In genomic region chr16:22372701-22373124, GRCm38 (mm10) we compare ENCODE assay signal across 11 mouse cellular contexts.
DNase-seq lines count a peak whose midpoint lies in the region; ATAC-seq lines count a peak whose summit lies in the region.
"Had no signal": no experiment of that assay in that cellular context is flagged by ENCODE, and none has a peak within 500 bp of the region (broad histone marks: within the 10 kb centered on the region; RNA-seq: fewer than 3 reads in every experiment).

No protein-coding gene starts in this region.

- H3K9me3 ChIP-seq in heart, embryonic 14.5 days (ENCODE audit: control insufficient read depth, low read length), result no peaks in the 10 kb centered on the region
- no peaks in the 10 kb centered on the region for H3K9me3 ChIP-seq in midbrain, embryonic 11.5 days (ENCODE audit: control insufficient read depth, low read length)
- no peaks in the 10 kb centered on the region for H3K9me3 ChIP-seq in midbrain, embryonic 15.5 days
- H3K9me3 ChIP-seq: embryonic facial prominence, embryonic 15.5 days had no signal

- no peaks in the 10 kb centered on the region for H3K27me3 ChIP-seq in heart, embryonic 14.5 days (ENCODE audit: control insufficient read depth, insufficient read depth, low read length)
- no peaks in the 10 kb centered on the region for H3K27me3 ChIP-seq in midbrain, embryonic 11.5 days (ENCODE audit: control insufficient read depth, insufficient read depth, low read length)
- no peaks in the 10 kb centered on the region for H3K27me3 ChIP-seq in midbrain, embryonic 15.5 days (replicated peaks)
- H3K27me3 ChIP-seq: embryonic facial prominence, embryonic 15.5 days had no signal

- H3K36me3 ChIP-seq in heart, embryonic 14.5 days (ENCODE audit: control insufficient read depth, insufficient read depth, low read length), result no peaks in the 10 kb centered on the region
- H3K36me3 ChIP-seq in midbrain, embryonic 11.5 days (ENCODE audit: control insufficient read depth, insufficient read depth, low read length), result no peaks in the 10 kb centered on the region
- no peaks in the 10 kb centered on the region for H3K36me3 ChIP-seq in midbrain, embryonic 15.5 days (replicated peaks)
- H3K36me3 ChIP-seq: embryonic facial prominence, embryonic 15.5 days had no signal

- no peak for DNase-seq in heart, adult 8-10 months (ENCODE audit: low spot score)
- peak; percentile 82 for DNase-seq in midbrain, embryonic 11.5 days (ENCODE audit: low spot score, missing footprints)
- DNase-seq in kidney, adult 9 months, result peak; percentile 80
- no peak for DNase-seq in right cerebral cortex, postnatal 10 days (ENCODE audit: low spot score in 2 of 2)
- no peak for DNase-seq in layer of hippocampus, adult 18-20 months (ENCODE audit: low spot score in 2 of 2)
- DNase-seq: adrenal gland, adult 2 months; cerebellum, adult 11 months; lung, adult 18-20 months had no signal

- no peak overlapping the region for H3K27ac ChIP-seq in heart, embryonic 14.5 days (replicated peaks in 1 of 2; ENCODE audit: control insufficient read depth in 1 of 2, insufficient read depth in 1 of 2, low read depth in 2 of 2, low read length in 2 of 2)
- no peak overlapping the region for H3K27ac ChIP-seq in midbrain, embryonic 11.5 days (ENCODE audit: low read depth, low read length)
- no peak overlapping the region for H3K27ac ChIP-seq in midbrain, embryonic 15.5 days
- H3K27ac ChIP-seq: embryonic facial prominence, embryonic 15.5 days had no signal

- H3K4me3 ChIP-seq in heart, embryonic 14.5 days (ENCODE audit: control insufficient read depth in 1 of 2, insufficient read depth in 1 of 2, low read depth in 1 of 2, low read length in 2 of 2), result no peak overlapping the region
- H3K4me3 ChIP-seq in midbrain, embryonic 11.5 days (ENCODE audit: low read depth, low read length), result no peak overlapping the region
- H3K4me3 ChIP-seq in midbrain, embryonic 15.5 days, result no peak overlapping the region
- H3K4me3 ChIP-seq: embryonic facial prominence, embryonic 15.5 days had no signal

- peak overlapping the region; percentile 28; the same call in 1 of the 2 replicates for H3K9ac ChIP-seq in heart, embryonic 14.5 days (ENCODE audit: low read length)
- no peak overlapping the region for H3K9ac ChIP-seq in midbrain, embryonic 11.5 days (ENCODE audit: low read length)
- no peak overlapping the region for H3K9ac ChIP-seq in midbrain, embryonic 15.5 days
- H3K9ac ChIP-seq: embryonic facial prominence, embryonic 15.5 days had no signal

- peak overlapping the region; percentile 20; the same call in 1 of the 2 replicates for H3K4me2 ChIP-seq in heart, embryonic 14.5 days (ENCODE audit: low read length)
- 0 out of 2 replicates have a peak overlapping the region, but pooled peaks have one; percentile 9 for H3K4me2 ChIP-seq in midbrain, embryonic 11.5 days
- no peak overlapping the region; the same call in 1 of the 2 replicates for H3K4me2 ChIP-seq in midbrain, embryonic 15.5 days
- H3K4me2 ChIP-seq: embryonic facial prominence, embryonic 15.5 days had no signal

- ATAC-seq in heart, embryonic 14.5 days (ENCODE audit: insufficient number of reproducible peaks, insufficient read depth, low FRiP score, low read depth), result no peak
- no peak for ATAC-seq in midbrain, embryonic 11.5 days (ENCODE audit: low FRiP score)
- no peak for ATAC-seq in midbrain, embryonic 15.5 days (replicated peaks)

- WGBS in heart, embryonic 14.5 days, result 11% methylated on average over 10 of the region's 10 CpGs
- WGBS in midbrain, embryonic 11.5 days, result 13% methylated on average over 10 of the region's 10 CpGs
- WGBS in midbrain, embryonic 15.5 days, result 16% methylated on average over 10 of the region's 10 CpGs

- no peaks in the 10 kb centered on the region; a peak in 2 of 4 replicates for H3K4me1 ChIP-seq in heart, embryonic 14.5 days (ENCODE audit: control insufficient read depth in 2 of 2, insufficient read depth in 2 of 2, low read length in 2 of 2)
- no peaks in the 10 kb centered on the region for H3K4me1 ChIP-seq in midbrain, embryonic 11.5 days (ENCODE audit: control insufficient read depth, insufficient read depth, low read length)
- H3K4me1 ChIP-seq in midbrain, embryonic 15.5 days, result no peaks in the 10 kb centered on the region
- H3K4me1 ChIP-seq: embryonic facial prominence, embryonic 15.5 days had no signal

Comparison
In these comparisons a context has a peak if more than half of its experiments do, and no peak if none do; other contexts are left out.
1. DNase-seq: peak in midbrain, embryonic 11.5 days (single experiment) and kidney, adult 9 months (single experiment); none in heart, adult 8-10 months (single experiment), right cerebral cortex, postnatal 10 days (0 of 2) and layer of hippocampus, adult 18-20 months (0 of 2).